Mouse (Mus musculus) lung, embryonic 15.5 days (tissue): ENCODE data around the gene Aoah. TPM values are rescaled to one million over a fixed set of nuclear protein-coding genes. Genes with fewer than 3 reads are reported as not detected.

Source experiments
- ATAC-seq: fragments of 200-750 bp; cut with Nextera tagmentation; 2 replicates; pipeline ENCODE4 v1.8.0; 2017; ENCODE audit warnings: moderate number of reproducible peaks, borderline replicate concordance; ENCODE audit not compliant: low FRiP score, low TSS enrichment; ENCODE audit errors: extremely low read depth
- H3K27ac ChIP-seq: fragments of 300-500 bp; sonication (generic); 2 replicates; pipeline ENCODE4 v1.5.1; 2015; ENCODE audit warnings: moderate library complexity, mild to moderate bottlenecking, inconsistent platforms
- H3K27me3 ChIP-seq: fragments of 300-500 bp; sonication (generic); 2 replicates; pipeline ENCODE4 v1.6.1; 2015; ENCODE audit warnings: inconsistent platforms
- H3K36me3 ChIP-seq: fragments of 300-500 bp; sonication (generic); 2 replicates; pipeline ENCODE4 v1.6.1; 2015; ENCODE audit warnings: inconsistent platforms
- H3K4me1 ChIP-seq: fragments of 300-500 bp; sonication (generic); 2 replicates; pipeline ENCODE4 v1.6.1; 2015; ENCODE audit warnings: inconsistent platforms
- H3K4me2 ChIP-seq: fragments of 300-500 bp; sonication (generic); 2 replicates; pipeline ENCODE4 v1.6.1; 2015; ENCODE audit warnings: inconsistent platforms, mild to moderate bottlenecking, moderate library complexity
- H3K4me3 ChIP-seq: fragments of 300-500 bp; sonication (generic); 2 replicates; pipeline ENCODE4 v1.5.1; 2015; ENCODE audit warnings: mild to moderate bottlenecking, inconsistent platforms
- H3K9ac ChIP-seq: fragments of 300-500 bp; sonication (generic); 2 replicates; pipeline ENCODE4 v1.6.1; 2015; ENCODE audit warnings: inconsistent platforms
- H3K9me3 ChIP-seq: fragments of 300-500 bp; sonication (generic); 2 replicates; pipeline ENCODE4 v1.6.1; 2016; ENCODE audit warnings: inconsistent platforms
- WGBS: fragments of 180-500 bp; shearing (Covaris S2); methylation state at CpG from one replicate; pipeline ENCODE4 v1.1.7; 2015; 5-methylcytosine and 5-hydroxymethylcytosine counted together
- polyA plus RNA-seq: library from polyadenylated mRNA; unstranded; fragments of >200 nt; fragmentation: Nextera tagmentation; extraction: Ambion mirVana; gene quantifications from 2 replicates; pipeline ENCODE4 v1.2.1, GENCODE M21; 2015

Gene Aoah
- polyA plus RNA-seq, 1 experiment from 2014 or later, result 1.2 TPM

- Histone ChIP-seq H3K27ac (no peak overlapping the region), H3K9me3 (no peaks in the 10 kb centered on the region), H3K36me3 (no peaks in the 10 kb centered on the region), H3K4me2 (no peak overlapping the region), H3K4me1 (no peaks in the 10 kb centered on the region), H3K9ac (no peak overlapping the region), H3K27me3 (no peaks in the 10 kb centered on the region), H3K4me3 (no peak overlapping the region)
- WGBS, result 65% methylated on average over 4 of the region's 4 CpGs
- no peak for ATAC-seq
Measured at GRCm38 (mm10) chr13:21006321-21006653, 212.4 kb downstream of the Aoah start.

- Histone ChIP-seq H3K4me1 (no peaks in the 10 kb centered on the region), H3K9ac (no peak overlapping the region), H3K9me3 (no peaks in the 10 kb centered on the region), H3K4me3 (no peak overlapping the region), H3K36me3 (no peaks in the 10 kb centered on the region), H3K27me3 (no peaks in the 10 kb centered on the region), H3K4me2 (no peak overlapping the region), H3K27ac (no peak overlapping the region)
- WGBS, result 60% methylated on average over 3 of the region's 3 CpGs
- no peak for ATAC-seq
Measured at GRCm38 (mm10) chr13:21013659-21014058, 219.7 kb downstream of the Aoah start.

GRCm38 (mm10) chr13:21024831-21025230 is 230.9 kb downstream of the Aoah start:
- 70% methylated on average over 5 of the region's 5 CpGs for WGBS
- Histone ChIP-seq H3K4me2 (no peak overlapping the region), H3K9me3 (no peaks in the 10 kb centered on the region), H3K9ac (no peak overlapping the region), H3K4me3 (no peak overlapping the region), H3K27ac (no peak overlapping the region), H3K27me3 (no peaks in the 10 kb centered on the region), H3K36me3 (no peaks in the 10 kb centered on the region), H3K4me1 (no peaks in the 10 kb centered on the region)
- ATAC-seq, result no peak

GRCm38 (mm10) chr13:21033176-21033575 is 239.3 kb downstream of the Aoah start:
- H3K4me3 ChIP-seq, result no peak overlapping the region
- H3K27ac ChIP-seq, result no peak overlapping the region
- 63% methylated on average over 3 of the region's 3 CpGs for WGBS
- no peaks in the 10 kb centered on the region for H3K4me1 ChIP-seq
- H3K9ac ChIP-seq, result no peak overlapping the region
- no peak for ATAC-seq
- H3K36me3 ChIP-seq, result no peaks in the 10 kb centered on the region
- H3K9me3 ChIP-seq, result no peaks in the 10 kb centered on the region
- H3K27me3 ChIP-seq, result no peaks in the 10 kb centered on the region
- H3K4me2 ChIP-seq, result no peak overlapping the region

GRCm38 (mm10) chr13:21035011-21035410 is 241.1 kb downstream of the Aoah start:
- H3K27ac ChIP-seq, result no peak overlapping the region
- no peak overlapping the region for H3K4me2 ChIP-seq
- no peak overlapping the region for H3K4me3 ChIP-seq
- ATAC-seq, result no peak
- no peaks in the 10 kb centered on the region for H3K4me1 ChIP-seq
- H3K9ac ChIP-seq, result no peak overlapping the region
- no peaks in the 10 kb centered on the region for H3K27me3 ChIP-seq
- no peaks in the 10 kb centered on the region for H3K36me3 ChIP-seq
- 69% methylated on average over 3 of the region's 3 CpGs for WGBS
- no peaks in the 10 kb centered on the region for H3K9me3 ChIP-seq

- no peak for ATAC-seq
- no peak overlapping the region for H3K4me2 ChIP-seq
- H3K36me3 ChIP-seq, result no peaks in the 10 kb centered on the region
- no peaks in the 10 kb centered on the region for H3K4me1 ChIP-seq
- H3K9me3 ChIP-seq, result no peaks in the 10 kb centered on the region
- H3K27ac ChIP-seq, result no peak overlapping the region
- no peak overlapping the region for H3K4me3 ChIP-seq
- H3K27me3 ChIP-seq, result no peaks in the 10 kb centered on the region
- no peak overlapping the region for H3K9ac ChIP-seq
Measured at GRCm38 (mm10) chr13:21035981-21036380, 242.1 kb downstream of the Aoah start.

GRCm38 (mm10) chr13:21040589-21041199 is 246.8 kb downstream of the Aoah start:
- Histone ChIP-seq H3K36me3 (no peaks in the 10 kb centered on the region), H3K9me3 (no peaks in the 10 kb centered on the region), H3K4me1 (no peaks in the 10 kb centered on the region), H3K9ac (no peak overlapping the region), H3K4me2 (no peak overlapping the region), H3K27ac (no peak overlapping the region), H3K27me3 (no peaks in the 10 kb centered on the region), H3K4me3 (no peak overlapping the region)
- 83% methylated on average over 2 of the region's 2 CpGs for WGBS
- ATAC-seq, result no peak

- WGBS, result 67% methylated on average over 1 of the region's 1 CpGs
Measured at GRCm38 (mm10) chr13:21050118-21050517, 256.2 kb downstream of the Aoah start.

GRCm38 (mm10) chr13:21066021-21066420 is 272.1 kb downstream of the Aoah start:
- Histone ChIP-seq H3K4me1 (no peaks in the 10 kb centered on the region), H3K4me2 (no peak overlapping the region), H3K4me3 (no peak overlapping the region), H3K9me3 (no peaks in the 10 kb centered on the region), H3K27ac (no peak overlapping the region), H3K9ac (no peak overlapping the region), H3K27me3 (no peaks in the 10 kb centered on the region), H3K36me3 (no peaks in the 10 kb centered on the region)
- WGBS, result 85% methylated on average over 2 of the region's 2 CpGs
- ATAC-seq, result no peak

More at GRCm38 (mm10) chr13:21050118-21050517, 256.2 kb downstream of the Aoah start:
- no peaks in the 10 kb centered on the region for H3K36me3 ChIP-seq
- H3K4me3 ChIP-seq, result no peak overlapping the region
- H3K27ac ChIP-seq, result no peak overlapping the region
- H3K27me3 ChIP-seq, result no peaks in the 10 kb centered on the region
- no peak for ATAC-seq
- H3K9me3 ChIP-seq, result no peaks in the 10 kb centered on the region; the same call in 1 of the 2 replicates
- H3K4me1 ChIP-seq, result no peaks in the 10 kb centered on the region
- no peak overlapping the region for H3K9ac ChIP-seq
- no peak overlapping the region for H3K4me2 ChIP-seq

- Histone ChIP-seq H3K27me3 (no peaks in the 10 kb centered on the region), H3K27ac (no peak within 1 kb of the TSS), H3K36me3 (no peaks in the 10 kb centered on the region), H3K9ac (no peak within 1 kb of the TSS), H3K4me1 (no peaks in the 10 kb centered on the region), H3K4me3 (no peak within 1 kb of the TSS), H3K4me2 (no peak within 1 kb of the TSS), H3K9me3 (no peaks in the 10 kb centered on the region)
- 64% methylated on average over 3 of the region's 3 CpGs for WGBS
- ATAC-seq, result no peak
Measured at GRCm38 (mm10) chr13:21074847-21075246, 280.9 kb downstream of the Aoah start, which contains the start of gene Olfr1370. Gene Olfr1370 (minus strand): TSS chr13:21074947.

GRCm38 (mm10) chr13:21082686-21083085 is 288.8 kb downstream of the Aoah start:
- Histone ChIP-seq H3K9me3 (no peaks in the 10 kb centered on the region), H3K4me3 (no peak overlapping the region), H3K36me3 (no peaks in the 10 kb centered on the region), H3K9ac (no peak overlapping the region), H3K4me2 (no peak overlapping the region), H3K27ac (no peak overlapping the region), H3K4me1 (no peaks in the 10 kb centered on the region), H3K27me3 (no peaks in the 10 kb centered on the region)
- 71% methylated on average over 2 of the region's 2 CpGs for WGBS
- ATAC-seq, result no peak
